Mouse (Mus musculus) thymus, adult 2 months (tissue): ENCODE data around the gene Gimd1. TPM values are rescaled to one million over a fixed set of nuclear protein-coding genes. Genes with fewer than 3 reads are reported as not detected.
A peak's percentile ranks its signal among the peaks of the same experiment; 100 is the strongest.

Experiments used
- DNase-seq: peaks from one replicate; pipeline ENCODE4 v3.0.0; 2021
- H3K27ac ChIP-seq: fragments of 200-500 bp; 2 replicates; pipeline ENCODE4 v1.5.1; 2012; ENCODE audit warnings: low read length, control low read depth; ENCODE audit not compliant: control insufficient read depth, insufficient read depth
- H3K27me3 ChIP-seq: fragments of 200-500 bp; 2 replicates; pipeline ENCODE4 v1.6.1; 2012; ENCODE audit warnings: mild to moderate bottlenecking, low read length, moderate library complexity, mixed read lengths; ENCODE audit not compliant: control insufficient read depth, insufficient read depth
- H3K36me3 ChIP-seq: fragments of 200-500 bp; 2 replicates; pipeline ENCODE4 v1.6.1; 2012; ENCODE audit warnings: mild to moderate bottlenecking, low read length, moderate library complexity; ENCODE audit not compliant: control insufficient read depth, insufficient read depth
- H3K4me1 ChIP-seq: fragments of 200-500 bp; replicated peaks from 2 replicates; pipeline ENCODE4 v1.6.1; 2012; ENCODE audit warnings: low read length; ENCODE audit not compliant: control insufficient read depth, insufficient read depth
- H3K4me3 ChIP-seq: fragments of 200-500 bp; 2 replicates; pipeline ENCODE4 v1.5.1; 2012; ENCODE audit warnings: mild to moderate bottlenecking, low read length, control low read depth, moderate library complexity; ENCODE audit not compliant: control insufficient read depth, insufficient read depth
- CTCF ChIP-seq: fragments of 200-500 bp; IDR thresholded peaks from 2 replicates; pipeline ENCODE4 v1.5.1; 2012; ENCODE audit warnings: mild to moderate bottlenecking, control low read depth, low read length, moderate library complexity, borderline replicate concordance; ENCODE audit not compliant: control insufficient read depth, poor library complexity, insufficient read depth; ENCODE audit errors: extremely low read depth
- POLR2A ChIP-seq: fragments of 200-500 bp; IDR thresholded peaks from 2 replicates; pipeline ENCODE4 v1.6.1; 2012; ENCODE audit warnings: mild to moderate bottlenecking, low read length, control low read depth, moderate library complexity; ENCODE audit not compliant: control insufficient read depth, poor library complexity, insufficient read depth; ENCODE audit errors: extremely low read depth
- WGBS: fragments of 180-500 bp; shearing (Covaris S2); methylation state at CpG from one replicate; pipeline ENCODE4 v1.1.7; 2018; 5-methylcytosine and 5-hydroxymethylcytosine counted together
- polyA plus RNA-seq: library from polyadenylated mRNA; depleted of rRNA; stranded (reverse); fragments of >200 nt; gene quantifications from 2 replicates; pipeline ENCODE4 v1.2.3, GENCODE M21; 2012; rRNA removed

Gimd1 gene
- polyA plus RNA-seq, 1 experiment, result not detected

GRCm38 (mm10) chr3:132684231-132684928 is 54.8 kb downstream of the Gimd1 start, which contains the start of gene Aimp1:
TSS of gene Aimp1 (minus strand) at chr3:132684370.
- Histone ChIP-seq H3K27me3 (no peaks in the 10 kb centered on the region), H3K36me3 (no peaks in the 10 kb centered on the region), H3K4me3 (peak within 1 kb of the TSS; percentile 86), H3K4me1 (0 out of 2 replicates have a peak, but pooled peaks cover 2% of the 10 kb centered on the region), H3K27ac (peak within 1 kb of the TSS; percentile 74)
- DNase-seq, result no peak
- WGBS, result 2% methylated on average over 27 of the region's 27 CpGs
- TF ChIP-seq CTCF (no peak), POLR2A (0 out of 2 replicates have a peak, but pooled peaks have one; percentile 2)

Other genes starting within 250 kb of the Gimd1 start
- gene Tbck, start 54.3 kb downstream of the Gimd1 start, polyA plus RNA-seq, result 4.7 and 5.0 TPM in 2 replicates
- 15.0 and 17.4 TPM in 2 replicates for gene Aimp1, start 54.5 kb downstream of the Gimd1 start, polyA plus RNA-seq